Mouse (Mus musculus) stomach, embryonic 15.5 days (tissue): Measurements from ENCODE around the gene Zmynd19. TPM values are rescaled to one million over a fixed set of nuclear protein-coding genes. Genes with fewer than 3 reads are reported as not detected.

Experiments
- ATAC-seq: fragments of 200-750 bp; cut with Nextera tagmentation; 2 replicates; pipeline ENCODE4 v1.8.0; 2017; ENCODE audit warnings: low read depth, moderate number of reproducible peaks, moderate TSS enrichment; ENCODE audit not compliant: insufficient read depth, low FRiP score
- H3K27ac ChIP-seq: fragments of 300-500 bp; sonication (generic); 2 replicates; pipeline ENCODE4 v1.5.1; 2015; ENCODE audit warnings: mild to moderate bottlenecking, inconsistent platforms
- H3K27me3 ChIP-seq: fragments of 300-500 bp; sonication (generic); replicated peaks from 2 replicates; pipeline ENCODE4 v1.6.1; 2015; ENCODE audit warnings: inconsistent platforms
- H3K36me3 ChIP-seq: fragments of 300-500 bp; sonication (generic); 2 replicates; pipeline ENCODE4 v1.6.1; 2015; ENCODE audit warnings: inconsistent platforms
- H3K4me1 ChIP-seq: fragments of 300-500 bp; sonication (generic); 2 replicates; pipeline ENCODE4 v1.6.1; 2015; ENCODE audit warnings: inconsistent platforms
- H3K4me2 ChIP-seq: fragments of 300-500 bp; sonication (generic); 2 replicates; pipeline ENCODE4 v1.6.1; 2015; ENCODE audit warnings: mild to moderate bottlenecking, inconsistent platforms
- H3K4me3 ChIP-seq: fragments of 300-500 bp; sonication (generic); replicated peaks from 2 replicates; pipeline ENCODE4 v1.5.1; 2015; ENCODE audit warnings: inconsistent platforms
- H3K9ac ChIP-seq: fragments of 300-500 bp; sonication (generic); 2 replicates; pipeline ENCODE4 v1.6.1; 2015; ENCODE audit warnings: inconsistent platforms
- H3K9me3 ChIP-seq: fragments of 300-500 bp; sonication (generic); 2 replicates; pipeline ENCODE4 v1.6.1; 2016; ENCODE audit warnings: inconsistent platforms
- WGBS: fragments of 180-500 bp; shearing (Covaris S2); methylation state at CpG from one replicate; pipeline ENCODE4 v1.1.7; 2015; 5-methylcytosine and 5-hydroxymethylcytosine counted together
- polyA plus RNA-seq: library from polyadenylated mRNA; unstranded; fragments of >200 nt; fragmentation: Nextera tagmentation; extraction: Ambion mirVana; gene quantifications from 2 replicates; pipeline ENCODE4 v1.2.1, GENCODE M21; 2015

The Zmynd19 gene
- 16.5 and 16.6 TPM in 2 replicates for polyA plus RNA-seq

DNA sequence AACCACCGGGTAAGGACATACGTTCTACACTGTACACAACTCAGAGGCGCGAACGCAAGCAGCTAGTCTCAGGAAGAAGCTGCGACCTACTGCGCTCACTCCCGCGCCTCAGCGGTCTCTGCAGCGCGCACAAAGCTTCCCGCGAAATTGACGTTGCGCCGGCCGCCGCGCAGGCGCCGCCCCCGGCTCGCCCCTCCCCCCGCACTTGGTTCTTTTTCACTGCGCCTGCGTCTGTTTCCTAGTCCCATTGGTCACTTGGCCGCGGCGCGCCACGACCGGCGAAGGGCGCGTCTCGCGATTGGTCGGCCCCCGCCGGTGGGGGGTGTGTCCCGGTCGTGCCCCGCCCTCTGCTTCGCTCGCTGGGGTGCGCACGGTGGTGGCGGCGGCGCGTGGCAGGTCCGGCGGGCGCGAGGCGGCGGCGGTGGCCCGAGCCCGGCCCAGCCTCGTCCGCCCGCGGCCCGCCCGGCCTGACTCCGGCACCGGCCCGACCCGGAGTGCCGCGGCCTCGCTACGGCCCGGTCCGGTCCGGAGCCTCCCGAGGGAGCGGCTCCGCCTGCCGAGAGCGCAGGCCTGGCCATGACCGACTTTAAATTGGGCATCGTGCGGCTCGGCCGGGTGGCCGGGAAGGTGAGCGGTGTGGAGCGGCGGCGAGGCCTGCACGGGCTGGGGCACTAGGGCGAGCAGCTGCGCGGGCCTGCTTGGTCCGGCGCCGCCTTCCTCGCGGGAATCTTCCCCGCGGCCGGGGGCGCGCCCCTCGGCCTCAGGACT, at the start of gene Zmynd19:
Gene Zmynd19, plus strand, starts transcription at position 372 of the 768 bp plus-strand sequence.
- ATAC-seq: peak; percentile 99
- Histone ChIP-seq H3K4me3 (peak within 1 kb of the TSS; percentile 87), H3K9ac (peak within 1 kb of the TSS; percentile 88), H3K27me3 (no peaks in the 10 kb centered on the region), H3K9me3 (no peaks in the 10 kb centered on the region), H3K4me2 (peak within 1 kb of the TSS; percentile 82), H3K36me3 (peaks cover 22% of the 10 kb centered on the region), H3K27ac (peak within 1 kb of the TSS; percentile 36; the same call in 1 of the 2 replicates), H3K4me1 (0 out of 2 replicates have a peak, but pooled peaks cover 10% of the 10 kb centered on the region)
- under 1% methylated on average over 101 of the region's 108 CpGs for WGBS

DNA sequence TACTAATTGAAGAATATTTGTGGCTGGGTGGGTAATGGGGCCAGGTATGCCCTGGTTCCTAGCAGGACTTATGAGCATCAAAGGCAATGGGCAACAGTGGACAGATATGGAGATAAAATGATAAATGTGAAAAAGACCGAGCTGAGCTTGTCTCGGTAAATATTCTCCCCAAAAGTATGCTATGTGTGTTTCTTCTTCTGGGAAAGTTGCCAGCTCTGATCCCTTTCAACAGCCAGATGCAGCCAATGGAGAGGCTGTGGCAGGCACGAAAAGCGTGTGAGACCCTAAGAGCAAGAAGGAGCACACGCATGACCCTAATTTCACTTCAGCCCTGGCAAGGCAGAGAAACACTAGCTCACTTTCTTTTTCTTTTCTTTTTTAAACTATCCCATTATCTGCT, 48.5 kb upstream of the Zmynd19 start:
- Histone ChIP-seq H3K27me3 (no peaks in the 10 kb centered on the region), H3K4me3 (no peak overlapping the region), H3K4me2 (no peak overlapping the region), H3K36me3 (no peaks in the 10 kb centered on the region), H3K27ac (peak overlapping the region; percentile 21; the same call in 1 of the 2 replicates), H3K4me1 (peaks cover 20% of the 10 kb centered on the region; the same call in 1 of the 2 replicates), H3K9ac (no peak overlapping the region), H3K9me3 (no peaks in the 10 kb centered on the region)
- no peak for ATAC-seq
- WGBS: 37% methylated on average over 5 of the region's 5 CpGs

DNA sequence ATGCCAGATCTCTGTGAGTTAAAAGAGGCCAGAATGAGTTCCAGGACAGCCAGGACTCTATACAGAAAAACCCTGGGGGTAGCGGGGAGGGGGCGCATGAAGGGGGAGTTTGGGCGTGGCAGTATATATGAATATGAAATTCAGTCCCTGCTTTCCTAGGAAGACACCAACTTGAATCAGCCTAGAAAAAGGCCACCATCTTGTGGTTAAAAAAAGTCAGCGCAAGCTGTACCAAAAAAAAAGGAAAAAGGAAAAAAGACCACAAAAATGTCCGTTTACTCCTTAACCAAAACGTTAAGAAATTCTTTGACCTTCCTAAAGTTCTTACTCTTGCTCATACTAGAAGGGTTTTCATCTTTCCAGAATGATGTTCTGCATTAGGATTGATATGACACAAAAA, 46.6 kb upstream of the Zmynd19 start:
- no peak overlapping the region for H3K4me3 ChIP-seq
- no peak for ATAC-seq
- H3K9me3 ChIP-seq: no peaks in the 10 kb centered on the region
- no peaks in the 10 kb centered on the region for H3K36me3 ChIP-seq
- H3K9ac ChIP-seq: no peak overlapping the region
- no peaks in the 10 kb centered on the region for H3K27me3 ChIP-seq
- 71% methylated on average over 6 of the region's 6 CpGs for WGBS
- no peak overlapping the region for H3K4me2 ChIP-seq
- no peak overlapping the region for H3K27ac ChIP-seq
- peaks cover 26% of the 10 kb centered on the region; the same call in 1 of the 2 replicates for H3K4me1 ChIP-seq

DNA sequence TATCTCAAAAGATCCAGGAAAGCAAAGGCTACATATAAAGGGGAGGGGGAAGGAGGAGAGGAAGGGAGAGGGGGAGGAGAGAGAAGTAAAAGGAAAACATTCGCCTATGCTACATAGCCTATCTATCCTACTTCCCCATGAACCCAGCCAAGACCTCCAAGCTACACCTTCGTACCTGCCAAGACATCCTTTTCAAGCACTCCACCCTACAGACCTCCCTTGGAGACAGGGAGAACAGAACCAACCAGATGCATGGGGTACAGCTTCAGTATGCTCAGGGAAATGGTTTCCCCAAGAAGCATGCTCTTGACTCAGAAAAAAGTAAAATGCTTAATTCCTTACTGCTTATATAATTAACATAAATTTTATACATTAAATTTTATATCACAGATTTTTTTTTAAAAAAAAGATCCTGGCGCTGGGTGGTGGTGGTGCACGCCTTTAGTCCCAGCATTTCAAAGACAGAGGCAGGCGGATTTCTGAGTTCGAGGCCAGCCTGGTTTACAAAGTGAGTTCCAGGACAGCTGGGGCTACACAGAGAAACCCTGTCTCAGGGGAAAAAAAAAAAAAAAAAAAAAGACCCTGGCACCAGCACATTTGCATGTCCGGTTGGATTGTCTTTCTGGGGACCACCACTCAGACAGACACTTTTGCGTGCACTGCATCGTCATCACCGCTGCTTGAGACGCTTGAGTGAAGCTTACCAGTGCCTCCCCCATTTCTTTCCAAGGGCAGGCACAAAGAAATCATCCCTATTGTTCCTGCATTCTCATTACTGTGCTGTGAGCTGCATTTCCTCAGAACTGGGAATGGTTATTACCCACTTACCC, 44.6 kb upstream of the Zmynd19 start:
- Histone ChIP-seq H3K9ac (no peak overlapping the region), H3K4me2 (no peak overlapping the region), H3K4me1 (peaks cover 26% of the 10 kb centered on the region; the same call in 1 of the 2 replicates), H3K36me3 (no peaks in the 10 kb centered on the region), H3K4me3 (no peak overlapping the region), H3K27ac (no peak overlapping the region), H3K9me3 (no peaks in the 10 kb centered on the region), H3K27me3 (no peaks in the 10 kb centered on the region)
- ATAC-seq: no peak
- 77% methylated on average over 11 of the region's 11 CpGs for whole genome bisulfite sequencing

DNA sequence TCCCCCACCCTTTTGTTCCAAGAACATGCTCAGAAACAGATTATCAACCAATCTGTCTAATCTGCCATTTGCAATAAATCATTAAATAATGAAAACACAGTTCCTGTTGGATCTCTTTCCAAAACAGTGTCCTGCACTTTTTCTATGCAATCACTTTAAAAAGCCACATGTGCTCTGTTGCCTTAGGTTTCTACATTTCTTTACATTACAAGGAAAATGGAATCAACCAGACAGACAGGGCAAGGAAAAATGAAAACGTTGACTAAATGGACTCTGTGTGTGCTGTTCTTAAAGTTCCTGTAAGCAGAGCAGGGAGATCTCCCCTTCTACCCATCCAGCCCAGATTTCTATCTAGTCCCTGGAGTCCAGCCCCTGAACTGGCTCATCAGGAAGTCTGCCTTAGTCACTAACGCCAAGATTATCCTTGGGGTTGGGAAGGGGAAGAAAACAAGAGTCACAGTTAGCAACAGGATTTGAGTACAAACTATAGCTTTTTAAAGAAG, 43.9 kb upstream of the Zmynd19 start:
- Histone ChIP-seq H3K27ac (peak overlapping the region; percentile 37; the same call in 1 of the 2 replicates), H3K36me3 (no peaks in the 10 kb centered on the region), H3K9me3 (no peaks in the 10 kb centered on the region), H3K4me1 (peaks cover 26% of the 10 kb centered on the region; the same call in 1 of the 2 replicates), H3K4me3 (no peak overlapping the region), H3K27me3 (no peaks in the 10 kb centered on the region), H3K4me2 (no peak overlapping the region), H3K9ac (no peak overlapping the region)
- 20% methylated on average over 2 of the region's 2 CpGs for WGBS
- ATAC-seq: peak; percentile 27; the same call in 1 of the 2 replicates

DNA sequence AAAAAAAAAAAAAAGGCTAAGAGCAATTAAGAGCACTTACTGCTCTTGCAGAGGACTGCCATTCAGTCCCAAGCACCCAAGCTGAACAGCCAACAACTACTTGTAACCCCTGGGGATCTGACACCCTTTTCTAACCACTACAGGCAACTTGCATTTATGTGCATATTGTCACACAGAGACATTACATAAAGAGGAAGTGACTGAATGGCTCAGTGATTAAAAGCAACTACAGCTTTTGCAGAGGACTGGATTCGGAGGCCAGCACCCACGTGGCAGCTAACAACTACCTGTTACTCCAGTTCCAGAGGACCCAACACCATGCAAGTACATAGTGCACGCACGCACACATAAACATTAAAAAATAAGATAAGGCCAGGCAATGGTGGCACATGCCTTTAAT, 39.1 kb upstream of the Zmynd19 start:
- Histone ChIP-seq H3K4me3 (no peak overlapping the region), H3K9ac (no peak overlapping the region), H3K36me3 (0 out of 2 replicates have a peak, but pooled peaks cover 3% of the 10 kb centered on the region), H3K4me2 (no peak overlapping the region), H3K4me1 (peaks cover 11% of the 10 kb centered on the region; the same call in 1 of the 2 replicates), H3K9me3 (no peaks in the 10 kb centered on the region), H3K27me3 (no peaks in the 10 kb centered on the region), H3K27ac (no peak overlapping the region)
- WGBS: 88% methylated on average over 4 of the region's 4 CpGs
- ATAC-seq: no peak

DNA sequence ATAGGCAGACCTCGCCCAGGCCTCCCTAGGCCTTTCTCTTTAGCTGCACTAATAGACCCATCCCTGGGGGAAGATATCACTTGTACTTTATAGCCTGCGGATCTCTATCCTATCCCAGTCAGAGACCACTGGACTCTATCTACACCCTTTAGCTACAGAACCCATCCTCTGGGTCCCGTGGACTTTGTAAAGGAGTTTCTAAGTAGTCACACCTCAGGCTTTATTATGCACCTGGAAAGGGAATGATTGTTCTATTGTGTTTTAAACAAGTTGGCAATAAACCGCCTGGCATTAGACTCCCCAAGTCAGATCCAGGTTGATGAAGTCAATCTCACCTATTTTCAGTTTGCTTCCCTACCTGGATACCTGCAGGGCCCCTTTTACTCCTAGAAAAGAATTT, 37.4 kb upstream of the Zmynd19 start:
- no peak for ATAC-seq
- H3K9ac ChIP-seq: no peak overlapping the region
- no peaks in the 10 kb centered on the region for H3K9me3 ChIP-seq
- no peak overlapping the region for H3K27ac ChIP-seq
- no peaks in the 10 kb centered on the region for H3K27me3 ChIP-seq
- H3K4me2 ChIP-seq: no peak overlapping the region
- no peak overlapping the region for H3K4me3 ChIP-seq
- 94% methylated on average over 4 of the region's 4 CpGs for WGBS
- H3K4me1 ChIP-seq: no peaks in the 10 kb centered on the region
- H3K36me3 ChIP-seq: 0 out of 2 replicates have a peak, but pooled peaks cover 3% of the 10 kb centered on the region

DNA sequence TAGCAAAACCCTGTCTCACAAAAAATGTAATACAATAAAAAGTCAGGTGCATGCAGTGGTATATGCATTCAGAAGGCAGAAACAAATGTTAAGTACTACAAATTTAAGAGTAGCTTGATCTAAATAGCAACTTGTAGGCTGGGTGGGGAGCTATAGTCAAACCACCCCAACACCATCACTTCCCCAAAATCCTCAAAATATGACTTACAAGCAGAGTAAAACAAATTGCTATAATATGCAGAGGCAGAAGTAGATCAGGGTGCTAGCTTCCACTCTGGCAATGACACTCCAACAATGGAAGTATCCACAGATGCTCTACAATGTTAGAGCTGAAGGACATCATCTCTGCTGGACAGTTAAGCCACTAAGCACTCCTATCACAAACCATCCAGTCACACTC, 37.0 kb upstream of the Zmynd19 start:
- H3K4me3 ChIP-seq: no peak overlapping the region
- H3K4me2 ChIP-seq: no peak overlapping the region
- no peak for ATAC-seq
- no peaks in the 10 kb centered on the region for H3K9me3 ChIP-seq
- peaks cover 2% of the 10 kb centered on the region for H3K4me1 ChIP-seq
- no peaks in the 10 kb centered on the region for H3K27me3 ChIP-seq
- H3K36me3 ChIP-seq: 0 out of 2 replicates have a peak, but pooled peaks cover 3% of the 10 kb centered on the region
- no peak overlapping the region for H3K9ac ChIP-seq
- H3K27ac ChIP-seq: no peak overlapping the region

DNA sequence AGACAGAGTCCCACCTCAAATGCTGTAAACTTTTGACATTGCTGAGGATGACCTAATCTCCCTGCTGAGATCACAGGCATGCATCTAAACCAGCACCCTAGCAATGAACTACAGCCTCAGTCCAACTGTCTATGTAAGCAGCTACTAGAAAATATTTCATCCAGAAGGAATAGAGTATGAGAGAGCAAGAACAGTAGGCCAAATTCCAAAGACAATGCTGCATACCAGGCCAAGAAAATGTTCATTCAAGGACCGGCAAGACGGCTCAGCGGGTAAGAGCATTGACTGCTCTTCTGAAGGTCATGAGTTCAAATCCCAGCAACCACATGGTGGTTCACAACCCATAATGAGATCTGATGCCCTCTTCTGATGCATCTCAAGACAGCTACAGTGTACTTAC, 34.8 kb upstream of the Zmynd19 start:
- ATAC-seq: no peak
- H3K27me3 ChIP-seq: no peaks in the 10 kb centered on the region
- no peak overlapping the region for H3K4me2 ChIP-seq
- H3K9me3 ChIP-seq: no peaks in the 10 kb centered on the region
- 82% methylated on average over 3 of the region's 3 CpGs for WGBS
- H3K9ac ChIP-seq: no peak overlapping the region
- H3K4me1 ChIP-seq: peaks cover 7% of the 10 kb centered on the region
- no peak overlapping the region for H3K4me3 ChIP-seq
- H3K36me3 ChIP-seq: 0 out of 2 replicates have a peak, but pooled peaks cover 3% of the 10 kb centered on the region
- no peak overlapping the region for H3K27ac ChIP-seq

DNA sequence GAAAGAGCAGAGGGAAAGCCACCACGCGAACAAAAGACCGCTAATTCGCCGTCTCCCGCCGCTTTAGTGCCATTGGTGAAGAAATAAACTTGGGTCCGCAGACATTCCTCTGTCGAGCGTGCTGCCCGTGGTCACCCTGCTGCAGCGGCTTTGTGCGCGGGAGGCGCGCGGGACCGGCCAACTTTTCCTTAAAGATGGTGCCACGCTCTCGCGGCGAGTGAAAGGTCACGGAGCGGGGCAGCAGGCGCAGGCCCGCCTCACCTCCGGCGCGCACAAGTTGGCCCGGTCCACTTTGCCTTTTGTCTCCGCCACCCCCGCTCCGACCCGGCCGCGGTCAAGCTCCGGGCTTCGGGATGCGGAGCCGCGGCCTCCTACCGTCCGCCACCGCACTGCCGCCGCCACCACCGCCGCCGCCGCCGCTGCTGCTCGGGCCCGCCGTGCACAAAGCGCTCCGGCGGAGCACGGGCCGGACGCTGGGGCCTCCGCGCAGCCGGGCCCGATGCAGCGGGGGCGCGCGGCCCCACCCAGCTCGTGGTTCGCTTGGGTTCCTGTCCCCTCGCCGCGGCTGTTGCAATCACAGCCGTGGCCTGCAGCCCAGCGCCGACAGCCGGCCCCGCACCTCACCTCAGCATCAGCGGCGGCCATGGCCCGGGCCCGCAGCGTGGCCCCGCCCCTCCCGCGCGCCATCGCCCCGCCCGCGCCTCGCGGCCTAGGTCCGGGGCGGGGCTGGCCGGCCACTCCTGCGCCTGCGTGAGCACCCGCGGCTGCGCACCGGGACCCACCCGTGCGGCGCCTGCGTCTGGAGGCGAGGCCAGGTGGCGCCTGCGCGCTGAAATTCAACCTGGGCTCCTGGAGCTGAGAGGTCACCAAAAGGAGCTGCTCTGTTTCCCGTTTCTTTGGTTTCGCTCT, 30.4 kb upstream of the Zmynd19 start, which contains the start of gene Ehmt1:
Gene Ehmt1, minus strand, starts transcription at position 685 of the 909 bp plus-strand sequence.
- Histone ChIP-seq H3K36me3 (no peaks in the 10 kb centered on the region), H3K4me3 (peak within 1 kb of the TSS; percentile 97), H3K4me2 (peak within 1 kb of the TSS; percentile 67), H3K9me3 (no peaks in the 10 kb centered on the region), H3K4me1 (peaks cover 7% of the 10 kb centered on the region), H3K27me3 (no peaks in the 10 kb centered on the region), H3K9ac (peak within 1 kb of the TSS; percentile 96), H3K27ac (peak within 1 kb of the TSS; percentile 94)
- ATAC-seq: peak; percentile 99
- under 1% methylated on average over 93 of the region's 112 CpGs for WGBS

DNA sequence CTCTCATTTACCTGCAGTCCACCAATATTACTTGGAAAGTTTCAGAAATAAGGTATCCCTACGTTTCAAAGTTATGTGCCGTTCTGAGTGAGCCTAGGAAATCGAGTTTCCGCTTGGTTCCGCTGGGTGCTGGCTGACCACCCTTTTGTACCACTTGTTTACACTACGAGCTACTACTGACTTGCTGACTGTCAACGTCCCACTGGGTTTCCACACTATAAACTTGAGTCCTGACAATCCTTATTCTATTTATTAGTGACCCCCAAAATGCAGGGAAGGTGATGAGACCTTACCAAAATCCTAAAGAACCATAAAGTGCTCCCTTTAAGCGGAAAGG, 29.8 kb upstream of the Zmynd19 start:
- peak overlapping the region; percentile 97 for H3K4me3 ChIP-seq

More for the DNA sequence above, 29.8 kb upstream of the Zmynd19 start:
- 9% methylated on average over 8 of the region's 8 CpGs for WGBS
- H3K4me1 ChIP-seq: peaks cover 7% of the 10 kb centered on the region
- H3K9me3 ChIP-seq: no peaks in the 10 kb centered on the region
- peak overlapping the region; percentile 67 for H3K4me2 ChIP-seq
- ATAC-seq: peak; percentile 65
- H3K36me3 ChIP-seq: no peaks in the 10 kb centered on the region
- peak overlapping the region; percentile 46; the same call in 1 of the 2 replicates for H3K9ac ChIP-seq
- H3K27me3 ChIP-seq: no peaks in the 10 kb centered on the region
- H3K27ac ChIP-seq: peak overlapping the region; percentile 77
